28 mouse cellular contexts compared by ENCODE assay signal in the genomic region with DNA sequence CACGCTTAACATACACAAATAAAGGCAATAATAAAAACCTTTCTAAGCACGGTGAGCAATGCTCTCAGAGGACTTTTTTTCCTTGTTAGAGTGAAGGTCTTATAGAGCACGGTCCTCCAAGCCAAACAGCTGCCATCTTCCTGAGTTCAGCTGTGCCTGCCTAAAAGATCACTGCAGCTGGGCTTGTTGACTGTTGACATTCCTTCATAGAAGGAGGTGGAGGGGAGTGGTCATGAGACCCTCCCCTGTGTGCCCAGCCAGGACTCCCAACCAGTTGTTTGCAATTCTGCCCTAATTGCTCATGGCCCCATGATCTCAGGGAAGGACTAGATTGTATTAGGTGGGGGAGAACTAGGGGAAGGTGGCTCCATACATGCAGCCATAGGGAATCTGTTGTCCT.
"Had no signal": no experiment of that assay in that cellular context is flagged by ENCODE, and none has a peak within 500 bp of the region (broad histone marks: within the 10 kb centered on the region; RNA-seq: fewer than 3 reads in every experiment).

No protein-coding gene starts in this region.

- H3K4me2 ChIP-seq: embryonic facial prominence, embryonic 12.5 days; embryonic facial prominence, embryonic 13.5 days; embryonic facial prominence, embryonic 15.5 days; forebrain, embryonic 12.5 days; forebrain, embryonic 13.5 days; forebrain, embryonic 15.5 days had no signal

- H3K27ac ChIP-seq: embryonic facial prominence, embryonic 12.5 days; embryonic facial prominence, embryonic 13.5 days; embryonic facial prominence, embryonic 15.5 days; forebrain, embryonic 10.5 days; forebrain, embryonic 12.5 days; forebrain, embryonic 13.5 days; forebrain, embryonic 15.5 days; gastrocnemius, adult 2 months; heart, adult 2 months had no signal

- H3K36me3 ChIP-seq: embryonic facial prominence, embryonic 12.5 days; embryonic facial prominence, embryonic 13.5 days; embryonic facial prominence, embryonic 15.5 days; forebrain, embryonic 10.5 days; forebrain, embryonic 12.5 days; forebrain, embryonic 15.5 days had no signal

- H3K9me3 ChIP-seq: embryonic facial prominence, embryonic 12.5 days; embryonic facial prominence, embryonic 13.5 days; embryonic facial prominence, embryonic 15.5 days; forebrain, embryonic 10.5 days; forebrain, embryonic 12.5 days; forebrain, embryonic 13.5 days; forebrain, embryonic 15.5 days had no signal

- H3K4me1 ChIP-seq: forebrain, embryonic 12.5 days; forebrain, embryonic 15.5 days had no signal

- H3K4me3 ChIP-seq: embryonic facial prominence, embryonic 12.5 days; embryonic facial prominence, embryonic 13.5 days; embryonic facial prominence, embryonic 15.5 days; erythroblast, embryonic 14.5 days; forebrain, embryonic 10.5 days; forebrain, embryonic 12.5 days; forebrain, embryonic 13.5 days; forebrain, embryonic 15.5 days; gastrocnemius, adult 2 months; heart, adult 2 months had no signal

- H3K9ac ChIP-seq: embryonic facial prominence, embryonic 12.5 days; embryonic facial prominence, embryonic 13.5 days; embryonic facial prominence, embryonic 15.5 days; forebrain, embryonic 12.5 days; forebrain, embryonic 13.5 days; forebrain, embryonic 15.5 days; forebrain, postnatal 0 days had no signal

- ATAC-seq: forebrain, embryonic 13.5 days; forebrain, embryonic 14.5 days; forebrain, embryonic 15.5 days; forebrain, embryonic 16.5 days; forebrain, postnatal 0 days had no signal

- H3K27me3 ChIP-seq: embryonic facial prominence, embryonic 12.5 days; embryonic facial prominence, embryonic 13.5 days; embryonic facial prominence, embryonic 15.5 days; forebrain, embryonic 12.5 days; forebrain, embryonic 13.5 days; forebrain, embryonic 15.5 days had no signal

- DNase-seq: cerebellum, adult 2 months; cerebellum, adult 8-10 months; cerebellum, adult 9-10 months; cerebellum, adult 9-11 months; cerebellum, postnatal 10 days; cerebellum, postnatal 14 days; cerebellum, postnatal 25 days; cerebellum, postnatal 36 days; embryo, embryonic 11 days; forebrain, postnatal 0 days; gastrocnemius, adult 2 months; gastrocnemius, postnatal 10 days; gastrocnemius, postnatal 14 days; gastrocnemius, postnatal 25 days; gastrocnemius, postnatal 36 days; heart, adult 11 months; heart, adult 18-20 months; heart, adult 2 months had no signal
